Mouse (Mus musculus): ENCODE measurements around the gene Trnt1. TPM values are rescaled to one million over a fixed set of nuclear protein-coding genes. Genes with fewer than 3 reads are reported as not detected.

Trnt1 gene
- total RNA-seq (2023) = 77.8 TPM

DNA sequence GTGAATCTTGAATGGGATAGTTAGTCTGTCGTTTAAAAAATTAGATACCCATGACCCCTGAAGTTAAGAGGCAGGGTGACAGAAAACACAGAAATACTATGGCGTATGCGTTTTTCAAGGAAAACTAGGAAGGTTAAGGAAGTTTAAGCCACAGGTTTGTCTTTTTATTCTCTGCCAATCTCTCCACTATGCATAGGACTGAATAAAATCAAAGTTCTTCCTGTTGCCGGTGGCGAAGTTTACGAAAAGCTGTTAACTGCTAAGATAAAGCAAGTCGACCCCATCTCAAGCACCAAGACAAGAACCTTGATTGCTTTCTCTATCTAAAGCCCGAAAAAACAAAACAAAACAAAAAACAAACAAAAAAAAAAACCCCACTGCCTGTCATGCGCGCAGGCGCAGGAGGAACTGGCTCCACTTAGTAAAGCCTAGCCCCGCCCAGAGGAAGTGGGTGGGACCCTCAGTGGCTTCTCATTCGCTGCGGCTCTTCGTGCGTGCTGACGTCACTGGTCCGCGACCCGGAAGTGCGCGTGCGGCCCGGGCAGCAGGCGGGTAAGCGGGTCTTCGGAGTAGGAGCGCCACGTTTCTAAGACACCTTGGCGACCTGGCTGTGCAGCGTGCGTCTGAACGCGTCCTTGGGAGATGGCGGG, at the start of gene Trnt1:
Trnt1 (plus strand) TSS at position 481 of the 650 bp plus-strand sequence.

DNA sequence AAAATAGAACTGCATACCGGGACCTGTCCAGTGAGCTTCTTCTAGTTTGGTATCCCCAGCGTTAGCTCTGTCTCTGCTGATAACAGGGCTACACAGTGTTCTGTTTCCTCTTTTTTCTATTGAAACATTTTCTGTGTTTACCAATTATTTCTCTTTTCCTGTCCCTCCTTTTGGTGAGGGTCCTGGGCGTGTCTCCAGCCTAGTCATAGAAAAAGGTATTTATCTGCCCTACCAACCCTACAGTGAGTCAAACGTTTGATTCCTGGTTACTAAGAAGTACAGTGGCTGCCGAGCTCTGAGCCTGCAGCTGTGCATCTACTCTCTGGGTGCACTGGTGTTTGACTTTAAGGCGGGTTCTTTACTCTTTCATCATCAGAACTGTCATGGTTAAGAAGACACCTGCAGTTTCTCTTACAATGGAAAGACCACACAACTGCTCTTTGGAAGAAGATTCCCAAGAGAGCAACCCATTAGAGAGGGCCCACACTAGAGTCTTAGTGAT, 20.0 kb upstream of the Trnt1 start, which contains the start of gene Il5ra:
Il5ra (minus strand) TSS at position 151 of the 502 bp plus-strand sequence.

DNA sequence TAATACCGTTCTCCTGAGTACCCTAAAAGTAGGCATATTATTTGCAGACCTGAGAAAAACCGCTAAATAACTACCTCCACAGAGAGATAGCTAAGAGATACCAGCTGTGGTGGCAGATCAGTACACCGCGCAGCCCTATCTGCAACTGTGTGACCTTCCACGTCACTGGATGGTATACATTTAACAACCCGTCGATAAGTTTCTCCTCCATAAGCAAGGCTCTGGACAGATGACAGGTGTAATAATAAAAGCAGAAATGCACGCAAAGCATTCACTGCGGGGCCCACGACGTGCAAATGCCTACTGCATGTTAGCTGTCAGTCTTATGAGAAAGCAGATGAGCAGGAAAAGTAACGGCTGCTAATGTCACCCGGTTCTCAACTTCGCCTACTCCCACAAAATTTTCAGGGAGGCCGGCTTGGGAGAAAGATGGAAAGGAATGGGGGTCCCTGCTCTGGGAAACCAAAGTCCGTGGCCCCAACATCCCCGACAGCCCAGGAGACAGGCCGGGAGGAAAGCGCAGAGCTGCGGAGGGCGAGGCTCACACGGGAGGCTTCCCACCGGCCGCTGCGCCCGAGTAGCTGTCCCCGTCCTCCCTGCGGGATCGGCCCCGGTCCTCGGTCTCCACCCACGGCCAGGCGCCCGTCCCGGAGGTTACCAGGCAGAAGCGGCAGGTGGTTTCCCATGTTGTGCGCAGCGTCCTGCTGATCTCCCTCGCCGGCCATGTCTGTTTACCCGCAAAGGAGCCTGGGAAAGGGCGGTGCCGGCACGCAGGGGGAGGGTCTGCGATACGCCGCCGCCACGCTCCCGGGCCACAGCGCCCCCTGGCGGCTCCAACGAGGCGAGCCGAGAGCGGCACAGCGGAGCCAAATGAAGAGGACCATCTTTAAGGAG, 30.7 kb downstream of the Trnt1 start, which contains the start of gene Crbn:
Crbn (minus strand) TSS at position 745 of the 894 bp plus-strand sequence.

Other genes with a start within 250 kb of the Trnt1 start
- gene Il5ra, start 20.1 kb upstream of the Trnt1 start, total RNA-seq (2023) = 1.2 TPM
- gene Crbn, start 31.0 kb downstream of the Trnt1 start, total RNA-seq (2023) = 85.6 TPM

All from CD4-positive naive resting alpha-beta T cell, adult 57 days (primary cell).